Mouse (Mus musculus) bone marrow, adult 2 months (tissue): ENCODE measurements around the gene Sik3.

ENCODE experiments used
- CTCF ChIP-seq: fragments of 200-500 bp; IDR thresholded peaks from 2 replicates; pipeline ENCODE4 v1.5.1; 2011; ENCODE audit warnings: low read length, control low read depth; ENCODE audit not compliant: control insufficient read depth, insufficient read depth
- POLR2A ChIP-seq: fragments of 200-500 bp; IDR thresholded peaks from 2 replicates; pipeline ENCODE4 v1.6.1; 2011; ENCODE audit warnings: low read depth, mild to moderate bottlenecking, control low read depth, low read length, borderline replicate concordance; ENCODE audit not compliant: control insufficient read depth

DNA sequence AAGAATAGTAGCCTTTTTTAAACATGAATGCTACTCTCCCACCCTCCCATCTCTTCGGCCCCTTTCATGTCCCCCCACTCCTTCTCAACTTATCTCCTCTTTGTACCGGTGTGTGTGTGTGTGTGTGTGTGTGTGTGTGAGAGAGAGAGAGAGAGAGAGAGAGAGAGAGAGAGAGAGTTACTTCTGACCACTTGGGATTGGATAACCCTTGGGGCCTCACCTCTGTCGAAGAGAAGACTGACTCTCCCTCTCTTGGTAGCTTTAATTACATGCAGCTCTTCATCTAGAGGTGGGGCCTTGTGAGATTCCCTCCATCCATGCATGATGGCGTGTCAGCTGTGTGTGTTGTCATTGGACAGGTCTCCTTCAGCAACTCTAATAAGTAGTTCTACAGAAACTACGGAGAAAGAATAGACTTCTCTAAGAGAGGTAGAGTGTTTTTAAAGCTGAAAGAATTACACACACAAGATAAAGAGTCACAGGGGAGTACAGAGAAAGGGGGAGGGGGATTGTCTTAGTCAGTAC is 162.2 kb downstream of the Sik3 start:
- TF ChIP-seq CTCF (no peak), POLR2A (no peak)
